Mouse (Mus musculus): ENCODE results near the gene Trim30a.
"Not testable (repeated sequence)": the region's sequence is repeated elsewhere in the genome, so short reads cannot be mapped to it uniquely, and the experiment has no call there.

Gene Trim30a

DNA sequence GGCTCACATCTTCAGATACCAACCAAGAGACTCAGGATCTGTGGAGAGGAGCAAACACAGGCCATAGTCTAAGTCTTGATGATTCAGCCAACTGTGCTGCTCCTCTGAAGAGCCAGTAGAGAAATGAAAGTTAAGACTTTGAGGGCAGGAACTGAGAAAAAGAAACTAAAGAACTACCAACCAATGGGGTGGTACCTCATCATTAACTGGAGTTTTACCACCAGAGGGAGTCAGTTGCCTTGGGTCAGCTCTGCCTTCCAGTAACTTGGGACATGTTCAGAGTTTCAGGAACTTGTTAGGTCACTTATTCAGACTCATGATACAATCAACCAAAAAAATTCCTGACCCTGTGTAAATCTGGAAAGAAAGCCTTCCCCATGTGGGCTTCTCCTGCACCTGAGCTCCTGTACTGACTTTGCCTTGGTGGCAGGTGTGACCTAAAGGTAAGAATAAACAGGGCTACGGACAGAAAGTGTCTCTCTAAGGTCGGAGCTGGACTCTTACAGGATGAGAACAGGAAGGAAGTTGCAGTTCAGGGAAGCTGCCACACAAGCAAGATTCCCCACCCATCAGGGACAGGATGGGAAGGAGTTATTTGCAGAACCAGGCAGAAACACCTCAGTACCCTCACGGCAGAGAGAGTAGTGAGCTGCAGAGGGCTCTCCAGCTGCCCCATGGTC lies at the start of gene Trim30a:
Gene Trim30a (minus strand): TSS at position 129 of the 680 bp plus-strand sequence.
- ChIA-PET POLR2A (no interaction called here), CTCF (interaction anchor here in 1 of 4 experiments (0.6 kb wide), 1 partner anchor 9 kb away, joined by 6 read pairs; no protein-coding TSS in a partner anchor)

DNA sequence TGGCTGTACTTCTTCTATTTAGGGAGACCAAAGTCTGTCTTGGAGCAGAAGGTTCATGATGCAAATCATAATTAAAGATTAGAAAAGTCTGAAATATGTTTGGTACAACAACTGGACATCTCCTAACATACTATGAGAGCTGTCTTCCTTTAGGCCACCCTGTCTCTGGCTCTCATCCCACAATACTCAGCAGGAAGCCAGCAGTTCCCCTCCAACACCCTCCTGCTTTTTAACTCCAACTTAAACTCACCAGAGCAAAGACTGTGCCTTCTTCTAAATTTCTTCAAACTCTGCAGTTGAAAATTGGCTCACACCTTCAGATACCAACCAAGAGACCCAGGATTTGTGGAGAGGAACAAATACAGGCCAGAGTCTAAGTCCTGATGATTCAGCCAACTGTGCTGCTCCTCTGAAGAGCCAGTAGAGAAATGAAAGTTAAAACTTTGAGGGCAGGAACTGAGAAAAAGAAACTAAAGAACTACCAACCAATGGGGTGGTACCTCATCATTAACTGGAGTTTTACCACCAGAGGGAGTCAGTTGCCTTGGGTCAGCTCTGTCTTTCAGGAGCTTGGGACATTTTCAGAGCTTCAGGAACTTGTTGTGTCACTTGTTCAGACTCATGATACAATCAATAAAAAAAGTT lies 42.5 kb upstream of the Trim30a start, which contains the start of gene Trim30d:
Gene Trim30d (minus strand): TSS at position 429 of the 645 bp plus-strand sequence.
- POLR2A ChIA-PET, result not testable (repeated sequence)
- CTCF ChIA-PET, result interaction anchor here in 1 of 4 experiments (1.2 kb wide), 1 partner anchor 61 kb away, joined by 3 read pairs; no protein-coding TSS in a partner anchor

DNA sequence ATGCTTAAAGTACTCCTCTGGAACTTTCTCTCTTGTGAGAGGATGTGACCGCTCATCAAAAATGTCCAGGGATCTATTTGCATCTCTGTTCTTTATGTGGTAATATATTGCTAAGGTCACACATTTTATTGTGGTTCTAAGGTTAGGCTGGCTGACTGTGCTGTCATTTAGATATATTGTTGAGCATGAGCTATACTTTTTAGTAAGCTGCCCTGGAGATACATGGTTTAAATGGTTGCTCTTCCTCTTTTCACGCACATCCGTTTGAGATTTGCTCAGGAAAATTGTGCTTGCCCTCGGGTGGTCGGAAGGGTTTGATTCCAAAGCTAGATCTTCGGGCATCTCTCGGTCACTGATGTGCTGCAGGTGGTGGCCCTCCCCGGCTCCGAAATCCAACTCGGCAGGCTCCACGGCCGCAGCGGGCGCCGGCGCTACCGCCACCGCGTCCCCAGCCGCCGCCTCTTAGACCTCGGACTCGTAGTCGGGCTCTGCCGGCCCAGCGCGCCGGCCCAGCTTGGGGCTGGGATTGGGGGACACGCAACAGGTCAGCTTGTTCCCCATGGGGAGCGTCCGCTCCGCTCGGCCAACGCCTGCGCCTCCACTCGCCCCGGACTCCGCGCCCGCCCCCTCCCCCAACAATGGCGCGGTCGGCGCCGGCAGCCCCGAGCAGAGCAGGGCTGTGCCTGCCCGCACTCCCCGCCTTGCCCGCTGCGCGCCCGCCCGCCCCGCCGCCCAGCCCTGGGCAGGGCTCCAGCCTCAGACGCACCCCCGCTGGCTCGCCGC lies 36.8 kb upstream of the Trim30a start:
- POLR2A ChIA-PET, result no interaction called here
- CTCF ChIA-PET, result no interaction called here

DNA sequence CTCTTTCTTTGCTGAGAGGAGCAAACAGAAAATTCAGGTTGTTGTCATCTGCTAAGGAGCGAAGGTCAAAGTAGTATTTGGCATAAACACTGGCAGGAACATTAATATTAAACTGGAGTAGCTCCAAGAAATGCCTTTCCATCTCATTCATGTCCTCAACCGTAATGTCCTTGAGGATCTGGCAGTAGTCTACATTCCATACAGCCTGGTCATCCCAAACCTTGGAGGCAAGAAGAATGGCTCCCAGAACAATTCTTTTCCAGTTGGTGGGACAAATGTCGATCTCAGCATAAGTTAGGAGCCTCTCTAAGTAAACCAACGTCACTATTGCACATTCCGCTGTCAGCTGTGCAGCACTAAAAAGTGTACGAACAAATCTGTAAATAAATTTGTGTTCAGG lies 36.2 kb upstream of the Trim30a start:
- CTCF ChIA-PET, result not testable (repeated sequence)

DNA sequence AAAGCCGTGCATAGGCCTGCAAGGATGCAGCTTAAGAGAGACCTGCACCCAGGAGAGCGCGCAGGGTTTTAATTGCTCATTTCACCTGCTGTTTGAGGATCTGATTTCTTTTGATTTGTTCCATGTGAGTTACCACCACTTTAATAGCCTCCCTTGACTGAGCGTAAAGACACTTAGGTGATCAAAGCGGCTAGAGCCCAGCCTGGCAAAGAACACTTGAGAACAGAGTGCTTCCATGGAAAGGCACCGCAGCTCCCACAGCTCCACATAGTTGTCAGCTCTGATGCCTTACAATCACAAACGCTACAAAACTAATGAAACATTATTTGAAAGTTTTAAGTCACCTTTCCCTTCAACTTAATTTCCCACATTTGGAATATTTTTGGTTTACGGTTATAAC lies 34.5 kb upstream of the Trim30a start:
- POLR2A ChIA-PET, result interaction anchor here in 1 of 4 experiments (0.6 kb wide), 1 partner anchor 212 kb away, joined by 3 read pairs; no protein-coding TSS in a partner anchor
- CTCF ChIA-PET, result not testable (repeated sequence)

More for the DNA sequence above, 36.2 kb upstream of the Trim30a start:
- POLR2A ChIA-PET, result not testable (repeated sequence)

DNA sequence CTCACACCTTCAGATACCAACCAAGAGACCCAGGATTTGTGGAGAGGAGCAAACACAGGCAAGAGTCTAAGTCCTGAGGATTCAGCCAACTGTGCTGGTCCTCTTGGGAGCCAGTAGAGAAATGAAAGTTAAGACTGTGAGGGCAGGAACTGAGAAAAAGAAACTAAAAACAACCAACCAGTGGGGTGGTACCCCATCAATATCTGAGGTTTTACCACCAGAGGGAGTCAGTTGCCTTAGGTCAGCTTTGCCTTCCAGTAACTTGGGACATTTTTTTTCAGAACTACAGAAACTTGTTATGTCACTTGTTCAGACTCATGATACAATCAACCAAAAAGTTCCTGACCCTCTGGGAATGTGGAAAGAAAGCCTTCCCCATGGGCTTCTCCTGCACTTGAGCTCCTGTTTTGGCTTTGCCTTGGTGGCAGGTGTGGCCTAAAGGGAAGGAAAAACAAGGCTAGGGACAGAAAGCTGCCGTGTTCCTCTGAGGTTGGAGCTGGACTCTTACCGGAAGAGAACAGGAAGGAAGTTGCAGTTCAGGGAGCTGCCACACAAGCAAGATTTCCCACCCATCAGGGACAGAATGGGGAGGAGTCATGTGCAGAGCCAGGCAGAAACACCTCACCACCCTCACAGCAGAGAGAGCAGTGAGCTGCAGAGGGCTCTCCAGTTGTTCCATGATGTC lies 18.9 kb downstream of the Trim30a start:
- ChIA-PET CTCF (interaction anchor here in 1 of 4 experiments (1.2 kb wide), 1 partner anchor 61 kb away, joined by 3 read pairs; the partner anchor contains the start of gene Trim30d), POLR2A (no interaction called here)

DNA sequence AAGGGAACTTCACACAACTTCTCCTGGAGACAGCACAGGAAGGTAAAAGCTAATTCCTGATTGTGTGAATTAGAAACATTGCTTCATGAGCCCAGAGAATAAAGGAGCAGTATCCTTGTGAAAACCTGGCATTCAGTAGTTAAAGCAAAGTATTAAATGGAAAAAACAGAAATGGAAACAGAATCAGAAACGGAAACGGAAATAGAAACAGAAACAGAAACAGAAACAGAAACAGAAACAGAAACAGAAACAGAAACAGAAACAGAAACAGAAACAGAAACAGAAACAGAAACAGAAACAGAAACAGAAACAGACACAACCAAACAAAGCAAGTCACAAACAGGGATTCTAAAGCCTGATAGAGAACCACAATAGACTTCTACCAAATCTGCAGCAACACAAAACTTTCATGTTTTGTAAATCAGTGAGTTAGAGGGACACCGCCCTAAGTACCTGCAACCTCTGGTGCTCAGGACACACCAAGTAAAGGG lies 60.5 kb downstream of the Trim30a start:
- POLR2A ChIA-PET, result no interaction called here
- CTCF ChIA-PET, result no interaction called here

DNA sequence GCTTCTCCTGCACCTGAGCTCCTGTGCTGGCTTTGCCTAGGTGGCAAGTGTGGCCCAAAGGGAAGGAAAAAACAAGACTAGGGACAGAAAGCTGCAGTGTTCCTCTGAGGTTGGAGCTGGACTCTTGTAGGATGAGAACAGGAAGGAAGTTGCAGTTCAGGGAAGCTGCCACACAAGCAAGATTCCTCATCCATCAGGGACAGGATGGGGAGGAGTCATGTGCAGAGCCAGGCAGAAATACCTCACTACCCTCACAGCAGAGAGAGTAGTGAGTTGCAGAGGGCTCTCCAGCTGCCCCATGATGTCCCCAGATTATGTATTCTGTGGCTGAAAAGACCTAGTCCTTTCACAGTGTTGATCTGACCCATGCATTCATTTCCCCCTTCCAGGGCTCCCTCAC lies 63.9 kb downstream of the Trim30a start:
- ChIA-PET POLR2A (no interaction called here), CTCF (no interaction called here)

DNA sequence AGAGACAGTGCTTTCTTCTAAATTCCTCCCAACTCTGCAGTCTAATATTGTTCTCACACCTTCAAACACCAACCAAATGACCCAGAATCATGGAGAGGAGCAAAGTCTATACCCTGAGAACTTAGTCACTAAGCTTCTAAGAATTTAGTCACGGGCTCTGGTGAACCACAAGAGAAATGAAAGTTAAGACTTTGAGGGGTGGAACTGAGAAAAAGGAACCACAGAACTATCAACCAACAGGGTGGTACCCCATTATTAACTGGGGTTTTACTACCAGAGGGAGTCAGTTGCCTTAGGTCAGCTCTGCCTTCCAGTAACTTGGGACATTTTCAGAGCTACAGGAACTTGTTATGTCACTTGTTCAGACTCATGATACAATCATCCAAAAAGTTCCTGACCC lies 64.3 kb downstream of the Trim30a start, which contains the start of gene Trim30c:
Gene Trim30c (minus strand): TSS at position 140 of the 400 bp plus-strand sequence.
- ChIA-PET CTCF (no interaction called here), POLR2A (no interaction called here)

DNA sequence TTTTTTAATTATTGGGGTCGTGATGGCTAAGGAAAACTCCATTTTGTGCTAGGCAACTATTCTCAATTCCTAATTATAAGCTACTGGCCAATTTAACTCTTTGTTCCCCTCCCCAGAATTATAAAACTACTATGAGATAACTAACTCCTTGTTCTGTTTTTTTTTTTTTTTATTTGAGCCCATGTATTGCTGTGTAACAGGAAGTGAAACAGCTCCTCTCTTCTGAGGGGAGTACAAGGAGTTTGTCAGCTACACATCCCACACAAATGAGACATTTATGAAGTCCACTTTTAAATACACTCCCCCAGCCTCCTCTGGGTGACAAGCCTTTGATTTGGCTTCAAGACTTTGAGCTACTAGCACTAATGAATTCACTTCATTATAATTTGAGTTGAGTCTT lies 66.5 kb downstream of the Trim30a start:
- POLR2A ChIA-PET, result no interaction called here

DNA sequence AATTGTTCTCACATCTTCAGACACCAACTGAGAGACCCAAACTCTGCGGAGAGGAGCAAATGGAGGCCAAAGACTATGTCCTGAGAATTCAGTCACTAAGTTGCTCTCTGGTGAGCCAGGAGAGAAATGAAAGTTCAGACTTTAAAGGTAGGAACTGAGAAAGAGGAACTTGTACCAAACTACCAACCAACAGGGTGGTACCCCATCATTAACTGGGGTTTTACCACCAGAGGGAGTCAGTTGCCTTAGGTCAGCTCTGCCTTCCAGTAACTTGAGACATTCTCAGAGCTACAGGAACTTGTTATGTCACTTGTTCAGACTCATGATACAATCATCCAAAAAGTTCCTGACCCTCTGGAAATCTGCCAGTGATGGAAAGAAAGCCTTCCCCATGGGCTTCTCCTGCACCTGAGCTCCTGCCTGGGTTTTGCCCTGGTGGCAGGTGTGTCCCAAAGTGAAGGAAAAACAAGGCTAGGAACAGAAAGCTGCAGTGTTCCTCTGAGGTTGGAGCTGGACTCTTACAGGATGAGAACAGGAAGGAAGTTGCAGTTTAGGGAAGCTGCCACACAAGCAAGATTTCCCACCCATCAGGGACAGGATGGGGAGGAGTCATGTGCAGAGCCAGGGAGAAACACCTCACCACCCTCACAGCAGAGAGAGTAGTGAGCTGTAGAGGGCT lies 95.1 kb downstream of the Trim30a start, which contains the start of gene Trim30b:
Gene Trim30b (minus strand): TSS at position 149 of the 679 bp plus-strand sequence.
- POLR2A ChIA-PET, result no interaction called here
- CTCF ChIA-PET, result interaction anchor here in 1 of 4 experiments (0.6 kb wide), 1 partner anchor 226 kb away, joined by 3 read pairs; no protein-coding TSS in a partner anchor

More for the DNA sequence above, 66.5 kb downstream of the Trim30a start:
- CTCF ChIA-PET, result no interaction called here

DNA sequence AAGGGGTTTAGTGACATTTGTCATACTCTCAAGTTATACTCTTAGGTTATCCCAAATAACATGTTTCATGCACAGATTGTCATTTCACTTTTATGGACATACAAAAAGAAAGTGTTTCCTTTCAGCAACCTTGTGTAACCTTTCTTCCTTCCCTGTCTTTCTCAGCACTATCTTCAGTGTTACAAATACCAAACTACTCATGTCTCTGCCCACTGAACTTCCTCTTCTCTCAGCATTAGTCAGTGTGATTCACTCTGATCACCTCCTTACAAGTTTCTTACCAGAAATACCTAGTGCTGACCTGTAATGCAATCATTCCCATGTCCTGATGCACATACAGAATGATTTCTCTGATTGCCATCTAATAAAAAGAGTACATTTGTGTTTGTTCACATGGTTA lies 98.7 kb downstream of the Trim30a start:
- POLR2A ChIA-PET, result no interaction called here
- CTCF ChIA-PET, result no interaction called here
